In genomic region chr16:37094169-37094833, GRCm38 (mm10) we compare ENCODE assay signal across 13 mouse cellular contexts.
A peak's percentile ranks its signal among the peaks of the same experiment; 100 is the strongest.
DNase-seq lines count a peak whose midpoint lies in the region; ATAC-seq and TF ChIP-seq lines count a peak whose summit lies in the region.
"Had no signal": no experiment of that assay in that cellular context is flagged by ENCODE, and none has a peak within 500 bp of the region (broad histone marks: within the 10 kb centered on the region; RNA-seq: fewer than 3 reads in every experiment).

No protein-coding gene starts in this region.

- 0 out of 2 replicates have a peak, but pooled peaks have one; percentile 5 for ATAC-seq in monocyte, adult 5-6 weeks (replicated peaks; ENCODE audit: insufficient number of reproducible peaks, low FRiP score, low TSS enrichment, poor library complexity, severe bottlenecking)
- no peak for ATAC-seq in forebrain, postnatal 0 days
- ATAC-seq: hindbrain, embryonic 16.5 days; liver, postnatal 0 days had no signal

- no peak for TF ChIP-seq CTCF in cerebellum, adult 2 months (IDR thresholded peaks at IDR 0.05; ENCODE audit: borderline replicate concordance, insufficient read depth, low read depth, low read length)
- no peak for TF ChIP-seq CTCF in forebrain, postnatal 0 days (IDR thresholded peaks at IDR 0.05; ENCODE audit: low read depth)

- 52% methylated on average over 4 of the region's 4 CpGs for WGBS in cerebellum, adult 2 months
- 59% methylated on average over 4 of the region's 4 CpGs for WGBS in forebrain, postnatal 0 days

- H3K4me2 ChIP-seq in forebrain, postnatal 0 days (ENCODE audit: low read depth): no peak overlapping the region
- H3K4me2 ChIP-seq: heart, embryonic 13.5 days had no signal

- no peaks in the 10 kb centered on the region for H3K27me3 ChIP-seq in cerebellum, adult 2 months (ENCODE audit: control insufficient read depth, insufficient read depth, low read length)
- H3K27me3 ChIP-seq in forebrain, postnatal 0 days (ENCODE audit: insufficient read depth, low read length): no peaks in the 10 kb centered on the region
- H3K27me3 ChIP-seq: heart, embryonic 13.5 days had no signal

- H3K4me1 ChIP-seq in cerebellum, adult 2 months (ENCODE audit: control insufficient read depth, insufficient read depth, low read length): no peaks in the 10 kb centered on the region
- no peaks in the 10 kb centered on the region for H3K4me1 ChIP-seq in forebrain, postnatal 0 days (ENCODE audit: insufficient read depth)
- H3K4me1 ChIP-seq: heart, embryonic 13.5 days had no signal

- no peak overlapping the region for H3K9ac ChIP-seq in forebrain, postnatal 0 days
- H3K9ac ChIP-seq: heart, embryonic 13.5 days; liver, postnatal 0 days had no signal

- H3K36me3 ChIP-seq in forebrain, postnatal 0 days (ENCODE audit: insufficient read depth): peaks cover 6% of the 10 kb centered on the region; the same call in 1 of the 2 replicates

- no peak overlapping the region for H3K27ac ChIP-seq in cerebellum, adult 2 months (ENCODE audit: insufficient read depth, low read length)
- H3K27ac ChIP-seq in forebrain, postnatal 0 days (ENCODE audit: low read depth, low read length): no peak overlapping the region
- H3K27ac ChIP-seq: heart, embryonic 13.5 days had no signal

- H3K9me3 ChIP-seq in forebrain, postnatal 0 days (ENCODE audit: low read length): no peaks in the 10 kb centered on the region
- H3K9me3 ChIP-seq: heart, embryonic 13.5 days had no signal

- peak; percentile 15 for DNase-seq in embryo, embryonic 11 days
- DNase-seq in embryo, embryonic 9.5 days (ENCODE audit: extremely low spot score): no peak
- DNase-seq in spleen, postnatal 36 days (ENCODE audit: low spot score in 2 of 2): peak; percentile 11 to 19
- no peak for DNase-seq in spleen, postnatal 4 days (ENCODE audit: low spot score in 2 of 2)
- no peak for DNase-seq in cerebellum, adult 2 months
- DNase-seq in kidney, postnatal 25 days: no peak
- DNase-seq in forebrain, postnatal 0 days: no peak
- DNase-seq: cerebellum, postnatal 25 days; kidney, postnatal 4 days; liver, postnatal 0 days had no signal

- no peak overlapping the region for H3K4me3 ChIP-seq in cerebellum, adult 2 months (replicated peaks; ENCODE audit: insufficient read depth, low read depth, low read length)
- no peak overlapping the region for H3K4me3 ChIP-seq in forebrain, postnatal 0 days (ENCODE audit: low read depth, low read length)
- H3K4me3 ChIP-seq: heart, embryonic 13.5 days had no signal

- no peak for TF ChIP-seq POLR2A in cerebellum, adult 2 months (IDR thresholded peaks at IDR 0.05; ENCODE audit: borderline replicate concordance, insufficient read depth, low read length)

Comparison
In these comparisons a context has a peak if more than half of its experiments do, and no peak if none do; other contexts are left out.
1. DNase-seq: peak in embryo, embryonic 11 days (single experiment) and spleen, postnatal 36 days (2 of 2); none in embryo, embryonic 9.5 days (single experiment), spleen, postnatal 4 days (0 of 2), cerebellum, adult 2 months (0 of 2), kidney, postnatal 25 days (0 of 2) and forebrain, postnatal 0 days (single experiment).